Mouse (Mus musculus): ENCODE results near the gene Aaas.
"Not testable (repeated sequence)": the region's sequence is repeated elsewhere in the genome, so short reads cannot be mapped to it uniquely, and the experiment has no call there.

The Aaas gene

DNA sequence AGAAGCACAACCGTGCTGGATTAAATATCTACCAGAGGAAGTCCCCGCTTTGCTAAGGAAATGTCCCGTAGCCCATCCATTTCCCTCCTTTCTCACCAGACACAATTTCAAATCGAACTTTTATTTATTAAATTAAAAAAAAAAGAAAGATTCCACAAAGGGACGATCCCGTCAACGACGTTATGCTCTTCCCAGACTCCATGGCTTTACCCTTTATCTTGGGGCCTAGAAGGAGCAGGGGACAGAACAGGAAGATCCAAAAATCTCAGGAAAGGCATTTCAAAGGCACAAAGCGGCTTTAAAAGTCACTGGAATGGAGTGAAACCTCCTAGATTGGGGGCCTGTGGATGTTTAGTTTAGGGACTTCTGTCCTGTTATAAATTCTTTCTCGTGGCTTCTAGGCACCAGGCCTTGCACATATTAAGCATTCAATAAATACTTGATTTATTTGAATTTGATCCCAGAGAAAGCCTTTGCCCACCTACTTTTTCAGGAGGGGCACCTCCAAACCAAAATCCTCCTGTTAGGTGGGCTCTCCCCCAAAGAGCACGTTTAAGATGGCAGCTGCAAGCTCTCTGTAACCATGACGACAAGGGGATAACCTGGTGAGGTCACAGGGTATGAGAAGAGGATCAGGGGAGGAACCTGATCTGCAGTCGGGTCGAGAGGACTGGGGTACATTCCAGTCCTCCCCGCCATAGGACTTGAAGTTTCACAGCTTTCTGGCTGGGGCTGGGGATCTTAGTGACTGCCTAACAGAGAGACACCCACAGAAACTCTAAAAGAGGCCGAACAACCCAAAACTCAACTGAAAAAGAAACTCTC, 6.1 kb upstream of the Aaas start:
- DNase-seq, result no peak

DNA sequence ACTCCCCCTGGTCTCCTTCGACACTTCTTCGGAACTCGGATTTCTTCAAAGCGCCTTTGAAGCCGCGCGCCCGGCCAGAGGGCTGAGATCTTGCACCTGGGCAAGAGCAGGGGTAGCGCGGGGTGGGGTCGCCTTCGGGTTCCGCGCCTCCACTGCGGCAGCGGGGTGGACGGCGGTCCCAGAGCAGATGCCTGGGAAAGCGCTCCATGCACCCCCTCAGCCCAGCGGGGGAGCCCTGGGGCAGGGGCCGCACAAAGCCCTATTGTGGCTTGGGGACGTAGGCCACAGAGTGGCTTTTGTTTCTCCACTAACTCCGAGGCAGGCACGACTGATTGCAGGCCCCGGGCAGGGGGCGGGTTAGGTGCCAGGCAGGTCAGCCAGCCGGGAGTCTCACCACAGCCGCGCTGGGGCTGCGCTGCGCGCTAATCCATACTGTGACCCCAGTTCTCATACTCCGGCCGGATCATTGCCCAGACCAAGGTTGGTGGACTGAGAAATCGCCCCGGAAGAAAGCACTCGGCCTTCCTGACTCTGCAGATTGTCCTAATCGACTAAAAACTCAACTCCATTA, 5.4 kb upstream of the Aaas start:
- peak; percentile 48 for DNase-seq

DNA sequence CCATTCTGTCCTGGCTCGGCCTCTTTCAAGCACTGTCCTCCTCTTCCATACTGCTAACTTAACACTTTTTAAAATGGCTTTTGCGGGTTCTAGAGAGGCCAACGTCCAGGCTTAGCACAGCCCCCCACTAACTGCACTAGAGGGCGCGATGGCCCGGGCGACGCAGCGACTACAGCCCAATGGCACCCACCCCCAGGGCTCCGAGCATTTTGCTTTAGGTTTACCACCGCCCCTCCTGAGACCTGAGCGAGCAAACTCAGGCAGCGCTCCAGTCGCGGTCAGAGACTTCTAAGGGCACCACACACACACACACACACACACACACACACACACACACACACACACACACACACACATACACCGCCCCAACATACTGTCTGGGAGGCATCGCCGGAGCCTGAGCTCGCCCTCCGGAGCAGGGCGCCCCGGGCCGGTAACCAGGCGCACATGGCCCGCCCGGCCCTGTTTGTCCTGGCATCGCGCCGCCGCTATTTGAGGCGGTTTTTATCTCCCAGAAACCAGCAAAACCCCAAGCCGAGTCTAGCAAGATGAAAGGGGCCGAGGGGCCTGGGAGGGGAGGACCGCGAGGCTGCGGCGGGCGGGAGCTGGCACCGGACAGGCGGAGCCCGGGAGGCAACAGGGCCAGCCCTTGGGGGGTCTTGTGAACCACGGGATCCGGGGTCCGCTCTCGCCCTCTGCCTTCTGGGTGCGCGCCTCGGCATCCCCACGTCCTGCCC, 4.7 kb upstream of the Aaas start:
- DNase-seq, result peak; percentile 26

DNA sequence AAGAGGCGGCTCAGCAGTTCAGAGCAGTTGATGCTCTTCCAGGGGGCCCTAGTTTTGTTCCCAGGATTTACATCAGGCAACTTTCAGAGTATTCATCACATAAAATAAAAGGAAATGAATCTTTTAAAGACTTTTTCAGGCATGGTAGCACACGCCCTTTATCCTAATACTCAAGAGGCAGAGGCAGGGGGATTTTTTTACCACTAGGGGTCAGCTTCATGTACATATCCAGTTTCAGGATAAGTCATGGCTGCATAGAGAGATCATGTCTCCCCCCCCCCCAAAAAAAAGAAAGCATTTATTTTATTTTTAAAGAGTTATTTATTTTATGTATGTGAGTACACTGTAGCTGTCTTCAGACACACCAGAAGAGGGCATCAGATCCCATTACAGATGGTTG, 3.4 kb upstream of the Aaas start:
- no peak for DNase-seq

DNA sequence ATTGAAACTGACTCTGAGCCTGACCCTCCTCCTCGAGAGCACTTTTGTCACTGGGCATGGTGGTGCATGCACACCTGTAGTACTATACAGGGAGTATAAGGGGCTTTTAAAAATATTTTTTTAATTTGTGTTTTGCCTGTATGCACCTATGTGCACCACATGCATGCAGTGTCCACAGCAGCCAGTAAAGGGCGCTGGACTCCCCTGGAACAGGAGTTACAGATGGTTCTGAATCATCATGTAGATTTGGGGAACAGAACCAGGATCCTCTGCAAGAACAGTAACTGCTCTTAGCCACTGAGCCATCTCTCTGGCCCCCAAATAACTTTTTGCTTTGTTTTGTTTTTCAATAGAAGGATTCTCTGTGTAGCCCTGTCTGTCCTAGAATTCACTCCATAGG, 1.6 kb upstream of the Aaas start:
- DNase-seq, result no peak

DNA sequence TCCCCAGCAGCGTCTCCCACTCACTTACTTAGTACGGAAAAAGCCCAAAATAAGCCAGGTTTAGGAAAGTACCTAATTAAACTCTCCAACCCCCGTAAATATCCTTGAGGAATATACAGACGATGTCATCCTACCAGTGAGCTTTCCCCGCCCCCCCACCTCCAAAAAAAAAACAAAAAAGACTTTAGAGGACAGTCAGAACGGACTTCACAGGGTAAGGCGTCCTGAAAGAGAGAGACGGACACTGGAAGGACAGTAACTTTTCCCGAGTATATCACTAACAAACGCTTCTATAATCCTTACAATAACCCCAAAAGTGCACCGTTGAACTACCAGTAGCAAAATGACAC, 346 bp upstream of the Aaas start:
- DNase-seq, result no peak

DNA sequence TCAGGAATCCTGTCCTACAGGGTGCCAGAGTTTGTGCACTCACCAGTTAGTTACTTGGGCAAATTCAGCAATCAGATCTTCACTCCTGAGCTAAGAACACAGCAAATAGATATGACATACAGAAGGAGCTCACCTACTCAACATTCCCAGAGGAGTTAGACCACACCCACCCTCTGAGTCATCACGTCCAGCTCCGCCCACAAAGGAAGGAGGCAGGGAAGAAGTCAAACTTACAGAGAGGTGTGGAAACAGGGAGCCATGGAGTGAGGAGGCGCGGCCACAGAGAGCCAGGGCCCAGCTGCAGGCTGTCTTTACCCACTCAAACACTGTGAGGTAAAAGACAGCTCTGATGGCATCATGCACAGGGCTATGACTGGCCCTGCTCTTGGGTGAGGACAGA, 4.1 kb downstream of the Aaas start:
- DNase-seq, result no peak

DNA sequence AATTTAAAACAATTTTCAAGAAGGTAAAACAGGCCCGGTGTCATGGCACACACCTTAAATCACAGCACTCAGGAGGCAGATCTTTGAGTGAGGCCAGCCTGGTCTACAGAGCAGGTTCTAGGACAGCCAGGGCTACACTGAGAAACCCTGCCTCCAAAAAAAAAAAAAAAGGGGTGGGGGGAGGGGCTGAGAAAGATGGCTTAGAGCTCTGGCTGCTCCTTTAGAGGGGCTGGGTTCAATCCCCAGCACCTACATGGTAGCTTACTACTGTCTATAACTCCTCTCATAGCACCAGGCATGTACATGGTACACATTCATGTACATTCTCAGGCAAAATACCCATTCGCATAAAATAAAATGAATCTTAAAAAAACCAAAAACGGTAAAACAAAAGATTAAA, 6.1 kb downstream of the Aaas start:
- DNase-seq, result no peak

DNA sequence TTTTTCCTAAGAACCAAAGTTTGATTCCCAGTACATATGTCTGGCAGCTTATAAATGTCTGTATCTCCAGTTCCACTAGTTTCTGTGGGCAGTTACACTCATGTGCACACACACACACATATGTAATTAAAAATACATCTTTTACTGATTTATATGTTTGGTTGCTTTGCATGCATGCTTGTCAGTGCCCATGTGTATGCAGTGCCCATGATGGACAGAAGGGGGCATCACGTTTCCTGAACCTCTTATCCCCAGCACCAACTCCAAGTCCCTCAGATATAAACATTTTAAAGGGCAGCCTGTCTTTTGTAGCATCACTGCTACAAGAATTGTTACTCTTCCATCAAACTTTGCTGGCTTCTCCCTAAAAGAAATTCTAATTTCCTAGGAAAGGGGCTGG, 9.0 kb downstream of the Aaas start:
- DNase-seq, result no peak

DNA sequence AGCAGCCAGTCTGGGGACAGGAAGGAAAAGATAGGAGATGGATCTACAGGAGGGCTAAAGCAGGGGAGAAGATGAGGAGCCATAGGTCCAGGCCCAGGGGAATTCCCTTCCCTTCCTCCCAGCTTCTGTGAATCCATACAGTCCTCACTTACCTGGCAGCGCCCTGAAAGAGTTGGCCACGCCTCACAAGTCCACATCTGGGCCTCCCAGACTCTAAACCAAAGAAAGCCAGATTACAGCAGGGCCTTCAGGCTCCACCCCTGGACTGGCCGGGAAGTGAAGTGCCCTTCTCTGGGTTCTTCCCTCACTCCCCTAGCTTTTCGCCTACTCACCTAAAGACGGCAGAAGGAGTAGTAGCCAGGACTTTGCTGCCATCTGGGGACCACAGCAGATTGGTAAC, 11.0 kb downstream of the Aaas start:
- DNase-seq, result no peak

DNA sequence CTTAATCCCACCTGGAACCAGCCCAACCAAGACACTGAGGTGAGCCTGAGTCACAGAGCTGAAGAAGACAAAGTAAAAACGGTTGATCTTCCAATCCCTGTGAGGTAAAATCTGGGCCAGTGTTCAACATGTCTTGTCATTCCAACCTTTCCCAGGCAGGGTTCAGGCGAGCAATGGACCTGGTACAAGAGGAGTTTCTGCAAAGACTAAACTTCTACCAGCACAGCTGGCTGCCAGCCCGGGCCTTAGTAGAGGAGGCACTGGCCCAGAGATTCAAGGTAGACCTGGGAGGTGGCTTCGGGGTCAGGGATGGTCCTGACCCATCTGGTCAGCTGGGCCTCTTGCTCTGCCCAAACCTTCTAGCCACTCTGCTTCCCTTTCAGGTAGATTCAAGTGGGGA, 13.6 kb downstream of the Aaas start:
- no peak for DNase-seq

DNA sequence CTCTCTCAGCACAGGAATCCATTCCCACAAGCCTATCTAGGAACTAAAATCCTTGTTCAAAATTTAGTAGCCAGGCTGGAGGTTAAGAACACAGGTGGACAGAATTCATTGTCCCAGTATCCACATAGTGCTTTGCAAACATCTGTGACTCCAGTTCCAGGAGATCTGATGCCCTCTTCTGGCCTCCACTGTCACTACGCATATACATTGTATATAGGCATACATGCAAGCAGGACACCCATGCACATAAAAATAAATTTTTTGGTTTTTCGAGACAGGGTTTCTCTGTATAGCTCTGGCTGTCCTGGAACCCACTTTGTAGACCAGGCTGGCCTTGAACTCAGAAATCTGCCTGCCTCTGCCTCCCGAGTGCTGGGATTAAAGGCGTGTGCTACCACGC, 14.6 kb downstream of the Aaas start:
- DNase-seq, result not testable (repeated sequence)

DNA sequence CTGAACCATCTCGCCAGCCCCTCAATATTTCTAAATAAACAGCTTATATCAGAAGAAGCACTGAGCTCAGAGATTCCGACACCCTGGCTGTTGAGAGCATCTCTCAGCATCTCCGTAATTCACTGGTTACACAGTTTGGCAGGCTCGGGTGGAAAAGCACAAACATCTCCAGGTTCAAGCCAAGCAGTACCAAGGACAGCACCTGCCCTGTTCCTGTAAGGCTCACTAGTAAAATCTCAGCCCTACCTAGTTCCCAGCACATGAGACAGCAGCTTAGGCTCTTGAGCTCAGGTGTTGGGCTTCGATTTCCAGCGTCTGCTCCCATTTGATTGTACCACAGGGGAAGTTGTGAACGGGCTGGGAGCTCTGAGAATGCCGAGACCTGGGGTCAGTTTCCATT, 15.3 kb downstream of the Aaas start:
- DNase-seq, result no peak

DNA sequence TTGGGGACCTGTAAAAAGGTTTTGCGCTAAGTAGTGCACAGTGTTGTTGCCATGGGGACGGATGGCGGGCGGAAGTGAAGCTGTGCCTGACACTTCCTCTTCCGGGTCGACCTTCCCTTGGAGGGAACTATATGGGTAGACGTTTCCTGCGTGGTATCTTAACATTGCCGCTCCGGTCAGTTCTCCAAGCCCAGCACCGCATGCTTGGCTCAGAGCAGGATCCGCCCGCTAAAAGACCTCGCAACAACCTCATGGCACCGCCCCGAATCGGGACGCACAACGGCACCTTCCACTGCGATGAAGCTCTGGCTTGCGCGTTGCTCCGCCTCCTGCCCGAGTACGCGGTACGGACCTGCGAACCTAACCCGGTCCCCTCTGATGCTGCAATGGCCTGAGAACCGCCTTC, 19.0 kb downstream of the Aaas start, which contains the start of gene Myg1:
Myg1 (plus strand) TSS at position 100 of the 406 bp plus-strand sequence.
- peak; percentile 90 for DNase-seq

DNA sequence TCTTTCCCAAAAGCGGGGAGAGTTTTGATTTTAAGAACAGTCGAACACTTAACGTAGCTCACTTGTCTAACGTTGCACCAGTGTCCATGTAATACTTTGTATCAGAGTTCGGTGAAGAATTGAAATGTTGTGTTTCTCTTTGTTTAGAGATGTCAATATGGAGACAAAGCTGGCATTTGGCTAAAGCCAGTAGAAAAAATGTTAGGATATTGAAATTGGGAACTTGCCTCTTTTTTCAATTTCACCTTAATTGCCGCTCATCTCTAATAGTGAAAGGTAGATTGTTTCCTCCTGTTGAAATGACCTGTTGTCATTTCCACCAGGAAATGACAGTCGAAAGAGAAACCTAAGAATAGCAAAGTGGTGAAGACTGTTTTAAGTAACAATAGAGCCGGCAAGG, 23.7 kb downstream of the Aaas start:
- no peak for DNase-seq

DNA sequence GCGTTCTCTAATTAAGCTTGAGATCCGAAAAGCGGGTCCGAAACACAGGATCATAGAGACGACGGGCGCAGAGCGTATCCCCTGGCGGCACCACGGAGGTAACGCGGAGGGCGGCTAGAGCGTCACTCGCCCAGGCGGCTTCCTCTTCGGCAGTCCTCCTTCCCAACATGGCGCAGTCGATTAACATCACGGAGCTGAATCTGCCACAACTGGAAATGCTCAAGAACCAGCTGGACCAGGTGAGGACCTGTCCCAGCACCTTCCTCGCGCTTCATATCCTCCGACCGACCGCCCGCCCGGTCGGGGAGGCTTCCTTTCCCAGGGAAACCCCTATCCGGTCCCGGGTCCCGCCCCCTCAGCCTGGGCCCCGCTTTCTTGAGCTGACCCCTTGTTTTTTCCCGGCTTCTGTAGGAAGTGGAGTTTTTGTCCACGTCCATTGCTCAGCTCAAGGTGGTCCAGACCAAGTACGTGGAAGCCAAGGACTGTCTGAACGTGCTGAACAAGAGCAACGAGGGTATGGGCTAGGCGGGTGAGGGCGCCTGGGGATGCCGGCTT, 24.5 kb downstream of the Aaas start, which contains the start of gene Pfdn5:
Pfdn5 (plus strand) TSS at position 95 of the 555 bp plus-strand sequence.
- DNase-seq, result peak; percentile 90

DNA sequence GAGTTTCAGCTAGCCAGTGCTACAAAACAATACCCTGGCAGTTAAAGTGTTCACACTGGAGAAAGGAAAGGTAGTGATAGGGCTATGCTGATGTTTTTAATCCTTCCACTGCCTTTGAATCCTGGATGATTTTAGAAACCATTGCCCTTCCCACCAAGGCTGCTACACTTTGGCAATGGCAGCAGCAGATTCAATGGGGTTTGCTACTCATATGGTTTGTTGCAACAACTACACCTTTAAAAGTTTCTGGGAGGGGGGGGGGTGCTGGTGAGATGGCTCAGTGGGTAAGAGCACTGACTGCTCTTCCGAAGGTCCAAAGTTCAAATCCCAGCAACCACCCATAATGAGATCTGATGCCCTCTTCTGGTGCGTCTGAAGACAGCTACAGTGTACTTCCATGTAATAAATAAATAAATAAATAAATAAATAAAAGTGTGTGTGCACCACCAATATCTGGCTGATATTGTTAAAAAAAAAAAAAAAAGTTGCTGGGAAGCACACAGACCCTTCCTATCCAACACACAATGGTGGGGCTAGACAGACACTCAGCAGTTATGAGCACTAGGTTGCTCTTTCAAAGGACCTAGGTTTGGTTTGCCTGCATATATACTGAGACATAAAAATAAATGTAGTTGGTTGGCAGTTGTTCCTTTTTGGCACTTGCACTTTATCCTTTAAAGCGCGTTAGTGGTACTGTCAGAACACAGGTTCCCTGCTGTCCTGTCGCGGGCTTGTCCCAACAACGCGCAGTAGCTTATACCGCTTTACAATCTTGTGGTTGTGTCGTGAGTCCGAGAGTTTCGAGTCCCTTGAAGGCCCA, 25.7 kb downstream of the Aaas start:
- DNase-seq, result no peak

DNA sequence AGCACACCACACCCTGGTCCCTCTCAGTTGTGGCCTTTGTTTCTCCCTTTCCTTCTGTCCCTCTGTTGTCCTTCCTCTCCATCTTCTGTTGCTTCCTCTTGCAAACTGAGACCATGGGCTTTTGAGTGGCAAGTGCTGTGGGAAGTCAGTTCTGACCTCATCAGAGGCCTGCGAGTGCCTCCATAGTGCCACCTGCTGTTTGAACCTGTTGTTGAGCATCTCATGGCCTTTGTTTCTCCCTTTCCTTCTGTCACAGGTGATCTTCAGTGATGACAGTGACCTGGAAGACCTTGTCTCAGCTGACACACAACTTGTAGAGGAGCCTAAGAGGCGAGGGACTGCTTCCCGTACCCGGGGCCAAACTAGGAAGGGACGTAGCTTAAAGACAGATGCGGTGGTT, 34.3 kb downstream of the Aaas start:
- DNase-seq, result peak; percentile 63

DNA sequence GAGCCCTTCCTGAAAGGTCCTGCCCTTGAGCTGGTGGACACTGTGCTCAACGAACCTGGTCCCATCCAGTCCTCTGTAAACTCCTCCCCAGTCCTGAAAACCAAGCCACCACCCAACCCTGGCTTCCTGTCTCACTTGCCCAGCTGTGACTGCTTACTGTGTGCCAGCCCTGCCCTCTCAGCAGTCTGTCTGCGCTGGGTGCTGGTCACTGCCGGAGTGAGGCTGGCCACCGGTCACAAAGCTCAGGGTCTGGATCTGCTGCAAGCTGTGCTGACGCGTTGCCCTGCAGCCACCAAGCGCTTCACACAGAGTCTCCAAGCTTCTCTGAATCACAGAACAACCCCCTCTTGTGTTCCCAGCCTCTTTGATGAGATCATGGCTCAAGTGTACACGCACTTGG, 35.3 kb downstream of the Aaas start:
- DNase-seq, result peak; percentile 18

DNA sequence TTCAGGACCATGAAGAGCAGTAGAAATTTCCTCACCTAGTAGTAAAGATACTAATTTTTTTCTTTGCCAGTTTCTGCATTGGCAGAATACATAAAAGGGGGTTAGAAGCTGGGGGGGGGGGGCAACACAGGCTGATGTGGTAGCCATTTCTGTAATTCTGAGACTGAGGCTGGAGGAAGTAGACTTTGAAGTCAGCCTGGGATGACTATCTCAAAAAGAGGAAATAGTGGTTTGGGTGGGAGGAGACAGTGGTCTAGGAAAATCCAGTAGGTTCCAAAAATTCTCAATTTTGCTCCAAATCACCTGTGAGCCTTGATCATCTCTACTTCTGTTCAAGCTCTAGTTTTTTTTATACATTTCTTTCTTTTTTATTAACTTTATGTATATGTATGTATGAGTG, 39.1 kb downstream of the Aaas start:
- DNase-seq, result no peak

DNA sequence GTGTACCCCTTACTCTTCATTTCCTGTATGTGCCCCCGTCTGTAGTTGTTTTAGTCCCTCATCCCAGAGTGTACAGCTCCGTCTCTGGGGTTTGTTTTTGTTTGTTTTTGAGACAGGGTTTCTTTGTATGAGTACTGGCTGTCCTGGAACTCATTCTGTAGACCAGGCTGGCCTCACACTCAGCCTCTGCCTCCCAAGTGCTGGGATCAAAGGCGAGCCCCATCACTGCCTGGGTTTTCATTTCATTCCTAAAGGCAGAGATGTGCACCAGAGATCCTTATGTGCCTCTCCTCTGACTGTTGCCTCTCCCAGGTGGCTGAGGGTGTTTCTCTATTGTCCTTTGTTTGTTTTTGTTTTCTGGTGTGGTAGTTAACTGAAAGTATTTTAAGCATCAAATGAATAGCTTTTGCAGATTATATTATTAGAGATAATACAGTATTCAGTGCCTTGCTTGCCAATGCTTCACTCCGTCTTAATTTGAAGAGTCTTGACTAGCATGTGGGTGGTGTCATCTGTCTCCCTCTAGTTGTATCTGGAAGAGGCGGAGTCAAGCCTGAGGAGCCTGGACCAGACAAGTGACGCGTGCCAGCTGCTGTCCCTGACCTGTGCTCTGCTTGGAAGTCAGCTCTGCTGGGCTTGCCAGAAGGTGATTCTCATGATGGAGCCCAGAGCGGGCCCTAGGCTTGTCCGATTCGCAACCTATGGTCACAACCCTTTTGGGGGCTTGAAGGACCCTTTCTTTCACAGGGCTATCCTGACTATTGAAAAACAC, 40.3 kb downstream of the Aaas start:
- DNase-seq, result no peak

DNA sequence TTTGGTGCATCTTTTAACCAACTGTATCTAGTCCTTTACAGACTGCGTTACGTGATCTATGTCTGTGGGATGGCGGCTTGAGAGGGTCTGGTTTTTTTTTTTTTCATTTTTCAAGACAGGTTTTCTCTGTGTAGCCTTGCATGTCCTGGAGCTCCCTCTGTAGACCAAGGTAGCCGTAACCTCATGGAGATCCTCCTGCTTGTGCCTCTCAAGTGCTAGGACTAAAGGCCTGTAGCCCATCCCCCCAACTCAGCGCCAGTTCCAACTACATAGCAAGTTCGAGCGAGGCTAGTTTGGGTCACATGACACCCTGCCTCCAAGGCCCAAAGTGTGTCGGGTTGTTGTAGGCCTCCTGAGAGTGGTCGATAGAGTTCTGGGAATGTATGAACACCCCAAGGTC, 41.9 kb downstream of the Aaas start:
- no peak for DNase-seq
